7 mouse cellular contexts compared by ENCODE assay signal in the genomic region with DNA sequence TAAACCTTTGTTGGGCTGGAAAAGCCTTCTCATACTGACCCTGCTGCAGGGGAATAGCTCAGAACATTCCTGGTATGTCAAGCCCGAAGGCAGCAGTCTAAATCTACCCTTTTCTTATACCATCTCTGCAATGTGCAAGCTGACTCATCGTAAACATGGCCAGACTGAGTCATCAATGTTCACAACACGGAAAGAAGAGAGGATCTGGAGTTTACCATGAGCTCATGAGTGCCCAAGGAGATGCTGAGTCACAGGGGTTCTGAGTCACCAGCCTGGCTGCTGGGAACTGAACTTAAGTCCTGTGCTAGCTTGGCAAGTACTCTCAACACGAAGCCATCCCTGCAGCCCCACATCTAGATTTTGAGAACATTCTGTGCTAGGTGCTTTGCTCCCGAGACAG.
DNase-seq lines count a peak whose midpoint lies in the region; ATAC-seq lines count a peak whose summit lies in the region.

No protein-coding gene starts in this region.

- no peaks in the 10 kb centered on the region for H3K9me3 ChIP-seq in liver, embryonic 11.5 days (ENCODE audit: control insufficient read depth, low read length)
- no peaks in the 10 kb centered on the region for H3K9me3 ChIP-seq in limb, embryonic 12.5 days

- WGBS in liver, embryonic 11.5 days, result 59% methylated on average over 5 of the region's 5 CpGs
- 63% methylated on average over 5 of the region's 5 CpGs for WGBS in limb, embryonic 12.5 days

- no peaks in the 10 kb centered on the region for H3K27me3 ChIP-seq in liver, embryonic 11.5 days (replicated peaks; ENCODE audit: control insufficient read depth, insufficient read depth, low read length)
- peaks cover 4% of the 10 kb centered on the region for H3K27me3 ChIP-seq in limb, embryonic 12.5 days

- DNase-seq in liver (peak; percentile 13), adipocyte (ENCODE audit: low spot score) (peak; percentile 83)
- no peak for DNase-seq in liver, embryonic 11.5 days (ENCODE audit: low spot score)
- DNase-seq in fibroblast of lung, adult 2 months (ENCODE audit: low read depth), result peak; percentile 99
- peak; percentile 85 for DNase-seq in urinary bladder, postnatal 14 days (ENCODE audit: low spot score)
- no peak for DNase-seq in spleen, postnatal 36 days (ENCODE audit: low spot score in 2 of 2)

- no peak overlapping the region for H3K27ac ChIP-seq in liver, embryonic 11.5 days (ENCODE audit: low read depth, low read length)
- peak overlapping the region; percentile 41; the same call in 1 of the 2 replicates for H3K27ac ChIP-seq in limb, embryonic 12.5 days

- no peaks in the 10 kb centered on the region for H3K36me3 ChIP-seq in liver, embryonic 11.5 days (ENCODE audit: control insufficient read depth, insufficient read depth, low read length)
- H3K36me3 ChIP-seq in limb, embryonic 12.5 days, result no peaks in the 10 kb centered on the region

- no peaks in the 10 kb centered on the region for H3K4me1 ChIP-seq in liver, embryonic 11.5 days (replicated peaks; ENCODE audit: control insufficient read depth, insufficient read depth, low read length)
- peaks cover 79% of the 10 kb centered on the region for H3K4me1 ChIP-seq in limb, embryonic 12.5 days (replicated peaks)

- no peak overlapping the region for H3K4me2 ChIP-seq in liver, embryonic 11.5 days
- H3K4me2 ChIP-seq in limb, embryonic 12.5 days, result no peak overlapping the region

- no peak overlapping the region for H3K4me3 ChIP-seq in liver, embryonic 11.5 days (ENCODE audit: low read depth, low read length)
- no peak overlapping the region for H3K4me3 ChIP-seq in limb, embryonic 12.5 days (replicated peaks)

- no peak overlapping the region for H3K9ac ChIP-seq in liver, embryonic 11.5 days (ENCODE audit: low read depth, low read length)
- H3K9ac ChIP-seq in limb, embryonic 12.5 days (replicated peaks), result no peak overlapping the region

- ATAC-seq in liver, embryonic 11.5 days (replicated peaks; ENCODE audit: low FRiP score), result no peak
- no peak for ATAC-seq in limb, embryonic 12.5 days (ENCODE audit: insufficient number of reproducible peaks, insufficient read depth, low FRiP score, low TSS enrichment, low read depth)

Comparison
In these comparisons a context has a peak if more than half of its experiments do, and no peak if none do; other contexts are left out.
1. DNase-seq: peak in liver (single experiment), adipocyte (single experiment), fibroblast of lung, adult 2 months (single experiment) and urinary bladder, postnatal 14 days (single experiment); none in liver, embryonic 11.5 days (single experiment) and spleen, postnatal 36 days (0 of 2).